Mouse (Mus musculus) adrenal gland, adult 8-10 months (tissue): ENCODE data around the gene Dcdc2a. TPM values are rescaled to one million over a fixed set of nuclear protein-coding genes. Genes with fewer than 3 reads are reported as not detected.

Source experiments
- DNase-seq: peaks from one replicate; pipeline ENCODE4 v3.0.0; 2022
- total RNA-seq, 4 experiments: library from RNA; stranded (reverse); gene quantifications; 2 replicates each; pipeline ENCODE4 v1.2.4; 2022

Dcdc2a gene
- total RNA-seq = under 1 TPM in 2 of 4 experiments, not detected in 2; 0.26 to 0.73 TPM

DNA sequence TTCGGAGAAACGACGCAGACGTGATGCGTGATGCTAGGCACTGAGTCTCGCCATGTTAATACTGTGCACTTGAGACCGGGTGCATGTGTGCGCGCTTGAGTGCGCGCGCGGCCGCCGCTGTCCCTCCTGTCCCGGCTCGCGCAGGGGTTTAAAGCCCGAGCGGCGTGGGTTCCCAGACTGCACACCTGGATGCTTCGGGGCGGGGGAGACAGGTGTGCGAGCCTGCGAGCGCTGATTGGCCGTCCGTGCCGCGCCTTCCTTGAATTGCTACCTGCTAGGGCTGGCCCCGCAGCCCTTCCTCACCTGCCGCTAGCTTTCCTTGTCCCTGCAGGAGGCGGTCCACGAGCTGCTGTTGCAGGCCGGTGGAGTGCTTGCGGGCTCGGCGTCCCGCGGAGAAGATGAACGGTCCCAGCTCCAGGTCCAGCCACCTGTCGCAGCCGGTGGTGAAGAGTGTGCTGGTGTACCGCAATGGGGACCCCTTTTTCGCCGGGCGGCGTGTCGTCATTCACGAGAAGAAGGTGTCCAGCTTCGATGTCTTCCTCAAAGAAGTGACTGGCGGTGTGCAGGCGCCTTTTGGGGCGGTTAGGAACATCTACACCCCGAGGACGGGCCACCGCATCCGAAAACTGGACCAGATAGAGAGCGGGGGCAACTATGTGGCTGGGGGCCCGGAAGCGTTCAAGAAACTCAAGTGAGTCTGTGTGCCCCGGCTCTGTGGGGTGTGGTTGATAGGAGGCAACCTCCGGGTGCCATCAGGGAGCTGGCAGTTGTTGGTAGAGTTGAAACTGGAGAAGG is at the start of gene Dcdc2a:
Gene Dcdc2a (plus strand): TSS at position 132 of the 795 bp plus-strand sequence.
- no peak for DNase-seq

DNA sequence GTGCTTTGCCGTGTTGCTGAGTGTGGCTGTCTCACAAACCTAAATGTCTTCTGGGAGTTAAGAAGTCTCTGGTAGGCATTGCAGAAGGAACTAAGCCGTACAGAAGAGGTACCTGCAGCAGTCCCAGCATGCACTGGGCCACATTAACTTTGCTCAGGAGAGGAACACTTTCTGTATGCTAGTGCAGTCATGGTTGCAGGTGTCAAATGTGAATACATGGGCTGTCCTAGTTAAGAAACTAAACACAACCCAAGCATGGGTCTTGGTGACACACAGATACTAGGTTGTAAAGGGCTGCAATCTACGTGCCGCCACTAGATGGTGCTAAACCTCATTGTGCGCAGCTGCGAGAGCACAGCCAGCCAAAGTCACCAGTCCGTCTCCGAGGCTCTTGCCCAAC is 48.7 kb upstream of the Dcdc2a start:
- DNase-seq = no peak

DNA sequence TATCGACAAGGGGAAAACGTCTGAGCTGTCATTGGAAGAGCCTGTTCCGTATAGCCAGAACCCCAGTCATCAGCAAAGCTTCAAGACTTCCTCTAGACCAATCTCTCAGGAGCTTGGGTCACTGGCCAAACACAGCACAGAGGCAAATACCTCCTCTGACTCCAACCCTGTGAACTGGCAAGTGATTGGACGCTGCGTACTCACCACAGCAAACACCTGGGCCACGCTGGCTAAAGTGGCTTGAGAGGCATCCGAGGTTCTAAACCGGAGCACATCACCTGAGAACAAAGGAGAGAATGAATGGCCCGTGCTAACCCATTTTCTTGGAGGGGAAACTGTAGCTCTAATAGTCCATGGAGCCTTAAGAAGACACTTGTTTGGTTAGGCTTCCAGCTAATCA is 37.5 kb upstream of the Dcdc2a start:
- no peak for DNase-seq

- peak; percentile 86 for DNase-seq
Measured at GRCm38 (mm10) chr13:25019793-25020539, 35.8 kb upstream of the Dcdc2a start, which contains the start of gene Mrs2. TSS of gene Mrs2 (minus strand) at chr13:25020379.

DNA sequence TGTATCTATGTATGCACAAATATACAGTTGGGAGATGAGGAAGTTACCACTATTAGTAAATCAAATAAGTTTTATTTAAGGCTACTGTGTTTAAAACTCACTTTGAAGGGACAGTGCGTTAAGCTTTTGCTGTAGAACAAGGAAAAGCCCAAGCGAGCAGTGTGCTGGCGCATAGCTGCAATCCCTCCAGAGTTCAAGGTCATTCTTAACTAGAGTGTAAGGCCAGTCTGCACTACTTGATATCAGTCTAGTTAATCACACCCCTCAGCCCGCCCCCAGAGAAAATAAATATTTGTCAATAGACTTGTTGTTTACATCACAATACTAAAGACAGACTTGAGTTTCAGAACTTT is 35.3 kb upstream of the Dcdc2a start:
- no peak for DNase-seq

DNA sequence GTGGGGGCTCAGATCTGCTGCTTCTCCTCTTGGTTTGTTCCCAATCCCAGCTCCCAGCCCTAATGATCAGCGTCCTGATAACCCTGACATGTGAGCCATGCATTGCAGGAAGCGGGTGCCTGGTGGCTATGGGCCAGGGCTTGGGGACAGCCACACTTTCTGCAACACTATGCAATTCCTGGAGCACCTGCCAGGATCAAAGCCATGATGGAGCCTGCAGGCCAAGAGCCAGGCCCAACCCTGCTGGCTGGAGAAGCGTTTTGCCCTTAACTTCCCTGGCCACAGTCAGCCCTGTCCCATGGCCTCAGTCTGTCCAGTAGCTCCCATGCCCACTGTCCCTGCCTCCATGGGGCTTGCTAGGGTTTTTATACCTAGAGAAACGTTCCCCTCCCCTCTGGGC is 33.4 kb upstream of the Dcdc2a start:
- no peak for DNase-seq

DNA sequence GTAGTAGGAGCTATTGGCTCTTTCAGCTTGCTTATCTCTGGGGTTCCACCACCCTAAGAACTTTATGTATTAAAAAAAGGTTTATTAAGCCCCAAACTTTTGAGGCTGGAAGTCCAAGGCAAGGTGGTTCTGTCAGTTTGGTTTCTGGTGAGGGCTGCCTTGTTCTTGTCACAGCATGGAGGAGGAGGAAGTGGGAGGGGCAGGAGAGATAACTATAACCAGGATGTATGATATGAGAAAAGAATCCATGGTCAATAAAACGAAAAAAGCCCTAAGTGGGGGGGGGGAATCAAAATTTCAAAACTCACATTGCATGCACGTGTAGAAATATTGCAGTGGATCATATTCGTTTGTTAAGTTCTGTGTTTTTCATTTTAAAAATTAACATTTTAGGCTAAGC is 32.7 kb upstream of the Dcdc2a start:
- no peak for DNase-seq

DNA sequence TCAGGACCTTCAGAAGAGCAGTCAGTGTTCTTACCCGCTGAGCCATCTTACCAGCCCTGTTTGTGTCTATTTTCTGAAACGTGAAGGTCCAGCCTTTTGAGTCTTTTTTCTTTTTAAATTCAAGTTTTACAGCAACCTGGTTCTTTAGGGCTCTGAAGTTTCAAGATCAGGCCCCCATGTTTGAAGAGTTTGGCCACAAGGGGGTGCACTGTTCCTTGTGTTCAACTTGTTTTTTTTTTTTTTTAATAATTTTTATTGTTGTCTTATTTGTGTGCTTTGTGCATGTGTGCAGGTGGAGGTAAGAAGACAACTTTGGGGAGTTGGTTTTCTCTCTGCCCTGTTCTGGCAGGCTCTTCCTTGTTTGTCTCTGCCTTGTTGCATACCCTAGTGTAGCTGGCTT is 31.1 kb upstream of the Dcdc2a start:
- no peak for DNase-seq

DNA sequence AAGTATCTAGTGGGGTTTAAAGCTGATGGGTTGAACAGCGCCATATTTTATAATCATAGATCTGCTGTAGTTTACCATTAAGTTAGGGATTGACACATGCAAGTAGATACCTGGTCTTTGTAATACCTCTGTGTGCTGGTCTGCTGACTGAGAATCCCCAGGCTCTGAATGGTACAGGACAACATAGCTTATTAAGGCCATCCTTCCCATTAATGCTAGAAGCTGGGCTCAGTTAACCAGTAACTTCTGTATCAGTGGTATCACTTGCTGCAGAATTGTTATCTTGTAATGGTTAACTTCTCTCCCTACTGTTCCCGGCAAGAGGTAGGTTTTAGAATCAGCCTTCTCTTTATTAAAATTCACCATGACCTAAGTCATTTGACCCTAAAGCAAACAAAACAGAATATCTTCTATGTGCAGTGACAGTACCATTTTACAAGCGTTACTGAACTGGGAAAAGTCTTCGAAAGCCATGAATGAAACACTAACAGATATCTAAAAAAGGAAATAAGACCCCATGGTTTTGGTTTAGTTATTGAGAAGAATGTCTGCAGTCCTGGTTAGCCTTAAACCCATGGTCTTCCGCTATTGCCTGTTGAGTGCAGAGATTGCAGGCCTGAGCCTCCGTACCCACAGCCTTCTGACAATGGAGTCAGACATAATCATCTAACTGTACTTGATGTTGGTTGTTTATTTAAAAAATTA is 29.2 kb upstream of the Dcdc2a start:
- no peak for DNase-seq

GRCm38 (mm10) chr13:25027114-25027425 is 28.7 kb upstream of the Dcdc2a start:
- DNase-seq = no peak

DNA sequence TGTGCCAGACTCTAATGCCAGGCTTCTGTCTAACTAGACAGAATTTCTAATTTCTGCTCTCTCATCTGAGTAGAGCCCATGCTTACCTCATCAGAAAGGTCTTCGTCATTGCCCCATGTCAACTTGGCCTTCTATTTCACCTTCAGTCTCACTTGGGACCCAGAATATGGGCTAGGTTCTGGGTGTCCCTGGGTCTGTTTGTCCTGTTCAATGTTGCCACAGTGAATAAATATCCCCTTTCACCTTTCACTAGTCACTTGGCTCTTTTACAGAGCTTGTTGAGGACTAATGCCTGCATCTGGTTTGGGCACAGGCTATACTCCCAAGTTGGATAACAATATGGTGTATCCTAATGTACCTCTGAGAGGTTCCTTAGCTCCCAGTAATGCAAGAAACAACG is 16.3 kb upstream of the Dcdc2a start:
- DNase-seq = no peak

- DNase-seq = no peak
Measured at GRCm38 (mm10) chr13:25052671-25053070, 3.1 kb upstream of the Dcdc2a start.

- peak; percentile 39 for DNase-seq
Measured at GRCm38 (mm10) chr13:25055111-25055554, 671 bp upstream of the Dcdc2a start.

- DNase-seq = no peak
Measured at GRCm38 (mm10) chr13:25066659-25067058, 10.9 kb downstream of the Dcdc2a start.

- no peak for DNase-seq
Measured at GRCm38 (mm10) chr13:25067183-25067582, 11.4 kb downstream of the Dcdc2a start.

GRCm38 (mm10) chr13:25069765-25070164 is 14.0 kb downstream of the Dcdc2a start:
- no peak for DNase-seq

DNA sequence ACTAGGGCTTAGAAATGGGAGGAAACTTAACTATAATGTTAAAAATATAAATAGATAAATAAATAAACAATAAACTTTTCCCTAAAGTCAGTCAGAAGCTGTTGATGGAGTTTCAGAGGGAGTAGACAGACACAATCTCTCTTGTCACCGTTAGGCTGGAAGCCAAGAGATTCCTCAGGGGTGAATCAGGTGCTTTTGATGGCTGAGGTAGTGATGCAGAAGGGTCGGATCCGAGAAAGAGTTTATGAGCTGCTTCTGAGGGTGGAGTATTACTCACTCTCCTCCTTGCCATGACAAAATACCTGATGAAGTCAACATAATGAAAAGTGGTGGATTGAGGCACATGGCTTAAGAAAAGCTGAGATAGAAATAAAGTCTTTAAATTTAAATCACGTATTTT is 15.0 kb downstream of the Dcdc2a start:
- no peak for DNase-seq

GRCm38 (mm10) chr13:25077262-25077661 is 21.5 kb downstream of the Dcdc2a start:
- DNase-seq = no peak

DNA sequence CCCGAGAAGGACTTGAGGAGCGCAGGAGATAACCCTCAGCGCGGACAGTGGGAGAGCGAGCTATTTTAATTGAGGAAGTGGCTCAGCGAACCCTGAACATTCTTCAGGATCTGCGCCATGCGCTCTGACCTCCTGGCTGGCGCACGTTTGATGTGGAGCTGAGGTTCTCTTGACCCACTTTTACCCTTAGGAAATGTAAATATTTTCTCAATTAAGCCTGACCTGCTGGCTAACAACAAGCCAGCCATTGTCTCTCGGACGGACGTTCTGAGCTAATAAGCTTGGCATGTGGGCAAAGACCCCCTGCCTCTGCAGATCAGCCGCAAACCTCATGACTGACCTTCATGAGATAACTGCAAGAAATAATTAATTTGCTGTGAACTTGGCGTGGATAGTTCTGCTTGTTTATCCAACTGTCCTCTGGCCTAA is 27.4 kb downstream of the Dcdc2a start:
- no peak for DNase-seq

DNA sequence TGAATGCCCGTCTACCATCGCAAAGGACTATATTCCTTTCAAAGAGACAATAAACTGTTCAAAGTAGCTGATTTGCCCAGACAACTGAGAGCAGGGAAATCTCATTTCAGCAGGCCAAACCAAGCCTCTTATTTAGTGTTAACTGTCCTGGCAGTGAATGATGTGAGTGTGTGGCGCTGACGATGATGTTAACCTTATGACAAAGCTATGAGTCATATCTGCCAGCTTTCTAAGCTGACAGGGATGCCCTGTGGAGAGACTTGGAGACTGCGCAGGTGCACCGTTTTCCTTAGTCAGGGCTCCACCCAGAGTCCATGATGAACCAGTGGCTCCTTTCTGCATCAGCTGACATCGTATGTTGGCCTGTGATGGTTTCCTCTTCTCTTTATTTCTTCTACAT is 29.3 kb downstream of the Dcdc2a start:
- peak; percentile 4 for DNase-seq

DNA sequence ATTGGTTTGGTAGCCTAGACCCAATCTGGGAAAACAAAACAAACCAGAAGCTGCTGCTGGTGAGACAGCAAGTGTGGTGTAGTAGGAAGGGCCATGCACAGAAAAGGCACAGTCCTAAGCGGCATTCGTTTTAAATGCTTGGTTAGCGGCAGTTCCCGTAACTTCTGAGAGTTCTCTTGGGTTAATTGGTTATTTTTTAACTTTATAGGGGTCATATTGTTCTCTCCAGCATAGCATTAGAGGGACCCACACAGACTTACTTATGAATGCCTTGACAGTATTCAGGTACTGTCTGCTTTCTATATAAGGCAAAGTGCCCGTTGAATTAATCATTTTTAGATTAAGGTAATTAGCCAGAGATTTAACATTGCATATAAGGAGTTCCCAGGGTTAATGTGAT is 35.5 kb downstream of the Dcdc2a start:
- no peak for DNase-seq

DNA sequence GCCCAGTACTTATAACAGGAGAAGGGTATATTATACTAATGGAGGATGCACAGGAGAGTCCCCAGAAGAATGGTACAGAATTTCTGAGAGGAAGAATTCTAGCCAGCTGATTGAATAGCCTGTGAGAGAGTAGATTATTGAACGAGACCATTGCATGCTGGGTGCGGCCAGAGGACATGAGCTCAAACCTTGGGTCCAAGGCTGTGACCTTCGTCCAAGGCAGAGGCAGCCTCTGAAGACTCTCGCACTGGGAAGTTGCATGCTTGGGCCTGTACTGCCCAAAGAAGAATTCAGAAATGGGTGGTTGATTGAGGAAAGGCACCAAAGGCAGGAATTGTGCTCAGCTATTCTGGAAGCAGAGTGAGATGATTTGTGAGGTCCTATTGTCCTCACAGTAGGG is 38.0 kb downstream of the Dcdc2a start:
- DNase-seq = peak; percentile 34

GRCm38 (mm10) chr13:25094381-25094780 is 38.6 kb downstream of the Dcdc2a start:
- no peak for DNase-seq
